Mouse (Mus musculus) spleen, adult 2 months (tissue): ENCODE data around the gene Rgl2. TPM values are rescaled to one million over a fixed set of nuclear protein-coding genes. Genes with fewer than 3 reads are reported as not detected.

Experiments
- DNase-seq, 2 experiments: peaks; one replicate each; pipeline versions ENCODE4 v3.0.0 to v3.0.0-alpha.2; 2012 to 2021; ENCODE audit warnings: low spot score in 2 of 2, low read depth in 1 of 2
- H3K27ac ChIP-seq: fragments of 200-500 bp; 2 replicates; pipeline ENCODE4 v1.5.1; 2012; ENCODE audit warnings: low read length, inconsistent platforms; ENCODE audit not compliant: insufficient read depth
- H3K27me3 ChIP-seq: fragments of 200-500 bp; 2 replicates; pipeline ENCODE4 v1.6.1; 2012; ENCODE audit warnings: mild to moderate bottlenecking, moderate library complexity, low read length, inconsistent platforms; ENCODE audit not compliant: control insufficient read depth, insufficient read depth
- H3K36me3 ChIP-seq: fragments of 200-500 bp; 2 replicates; pipeline ENCODE4 v1.6.1; 2012; ENCODE audit warnings: mild to moderate bottlenecking, low read length, inconsistent platforms; ENCODE audit not compliant: control insufficient read depth, insufficient read depth
- H3K4me1 ChIP-seq: fragments of 200-500 bp; 2 replicates; pipeline ENCODE4 v1.6.1; 2011; ENCODE audit warnings: inconsistent platforms; ENCODE audit not compliant: control insufficient read depth, insufficient read depth, insufficient read length
- H3K4me3 ChIP-seq: fragments of 200-500 bp; 2 replicates; pipeline ENCODE4 v1.5.1; 2011; ENCODE audit warnings: mild to moderate bottlenecking, inconsistent platforms; ENCODE audit not compliant: insufficient read depth, insufficient read length; ENCODE audit errors: extremely low read depth
- CTCF ChIP-seq: fragments of 200-500 bp; IDR thresholded peaks from 2 replicates; pipeline ENCODE4 v1.5.1; 2011; ENCODE audit warnings: mild to moderate bottlenecking, inconsistent platforms; ENCODE audit not compliant: insufficient read depth, insufficient read length, insufficient replicate concordance; ENCODE audit errors: extremely low read depth
- POLR2A ChIP-seq: fragments of 200-500 bp; IDR thresholded peaks from 2 replicates; pipeline ENCODE4 v1.6.1; 2011; ENCODE audit warnings: low read depth, low read length, inconsistent platforms
- WGBS: fragments of 180-500 bp; shearing (Covaris S2); methylation state at CpG from one replicate; pipeline ENCODE4 v1.1.7; 2018; 5-methylcytosine and 5-hydroxymethylcytosine counted together
- polyA plus RNA-seq: library from polyadenylated mRNA; depleted of rRNA; stranded (reverse); fragments of >200 nt; gene quantifications from 2 replicates; pipeline ENCODE4 v1.2.3, GENCODE M21; 2012

Rgl2 gene
- polyA plus RNA-seq, 1 experiment, result 234 TPM

DNA sequence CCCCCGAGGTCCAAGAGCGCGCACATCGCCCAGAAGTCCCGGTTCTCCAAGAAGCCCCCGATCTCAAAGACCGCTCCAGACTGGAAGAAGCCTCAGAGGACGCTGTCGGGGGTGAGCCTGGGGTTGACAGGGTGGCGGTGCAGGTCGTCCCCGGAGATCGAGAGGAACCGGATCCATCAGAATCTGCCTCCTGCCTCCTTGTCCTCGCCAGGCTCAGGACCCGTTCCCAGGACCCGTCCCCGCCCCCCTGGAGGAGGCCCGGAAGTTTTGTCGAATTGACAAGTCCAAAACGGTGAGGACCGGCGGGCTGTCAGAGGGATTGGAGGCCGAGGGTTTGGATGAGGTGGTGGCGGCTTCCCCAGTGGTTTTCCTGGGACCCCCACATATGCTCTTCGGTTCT lies 11.6 kb downstream of the Rgl2 start:
- H3K27me3 ChIP-seq, result no peaks in the 10 kb centered on the region
- peak overlapping the region; percentile 99 for H3K4me3 ChIP-seq
- peaks cover 14% of the 10 kb centered on the region; the same call in 1 of the 2 replicates for H3K4me1 ChIP-seq
- H3K36me3 ChIP-seq, result peaks cover 27% of the 10 kb centered on the region
- no peak overlapping the region for H3K27ac ChIP-seq
- TF ChIP-seq CTCF, result no peak
- TF ChIP-seq POLR2A, result no peak
- DNase-seq, result no peak
- 2% methylated on average over 26 of the region's 26 CpGs for WGBS

GRCm38 (mm10) chr17:33941381-33941780 lies 12.0 kb downstream of the Rgl2 start:
- peaks cover 26% of the 10 kb centered on the region for H3K36me3 ChIP-seq
- no peak for TF ChIP-seq CTCF
- TF ChIP-seq POLR2A, result no peak
- WGBS, result 42% methylated on average over 19 of the region's 19 CpGs

DNA sequence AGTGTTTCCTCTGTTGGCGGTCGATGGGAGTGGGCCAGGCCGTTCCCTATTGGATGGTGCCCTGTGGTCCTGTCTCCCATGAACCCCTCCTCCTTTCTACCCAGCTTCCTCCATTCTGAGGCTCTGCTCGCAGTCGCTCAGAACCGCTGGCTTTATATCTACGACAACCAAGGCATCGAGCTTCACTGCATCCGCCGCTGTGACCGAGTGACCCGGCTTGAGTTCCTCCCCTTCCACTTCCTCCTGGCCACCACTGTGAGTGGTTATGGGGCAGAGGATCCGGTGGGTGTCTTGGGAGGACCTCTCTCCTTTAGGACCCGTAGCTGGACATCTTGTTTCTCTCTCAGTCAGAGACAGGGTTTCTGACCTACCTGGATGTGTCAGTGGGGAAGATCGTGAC lies 14.1 kb downstream of the Rgl2 start:
- TF ChIP-seq POLR2A (no peak), CTCF (no peak)
- H3K27ac ChIP-seq, result no peak overlapping the region
- H3K36me3 ChIP-seq, result peaks cover 19% of the 10 kb centered on the region
- H3K27me3 ChIP-seq, result no peaks in the 10 kb centered on the region
- peaks cover 18% of the 10 kb centered on the region for H3K4me1 ChIP-seq
- H3K4me3 ChIP-seq, result no peak overlapping the region
- 95% methylated on average over 15 of the region's 15 CpGs for WGBS
- no peak for DNase-seq

More at GRCm38 (mm10) chr17:33941381-33941780, 12.0 kb downstream of the Rgl2 start:
- Histone ChIP-seq H3K4me1 (peaks cover 14% of the 10 kb centered on the region; the same call in 1 of the 2 replicates), H3K27ac (no peak overlapping the region), H3K4me3 (peak overlapping the region; percentile 99), H3K27me3 (no peaks in the 10 kb centered on the region)
- DNase-seq, result no peak

DNA sequence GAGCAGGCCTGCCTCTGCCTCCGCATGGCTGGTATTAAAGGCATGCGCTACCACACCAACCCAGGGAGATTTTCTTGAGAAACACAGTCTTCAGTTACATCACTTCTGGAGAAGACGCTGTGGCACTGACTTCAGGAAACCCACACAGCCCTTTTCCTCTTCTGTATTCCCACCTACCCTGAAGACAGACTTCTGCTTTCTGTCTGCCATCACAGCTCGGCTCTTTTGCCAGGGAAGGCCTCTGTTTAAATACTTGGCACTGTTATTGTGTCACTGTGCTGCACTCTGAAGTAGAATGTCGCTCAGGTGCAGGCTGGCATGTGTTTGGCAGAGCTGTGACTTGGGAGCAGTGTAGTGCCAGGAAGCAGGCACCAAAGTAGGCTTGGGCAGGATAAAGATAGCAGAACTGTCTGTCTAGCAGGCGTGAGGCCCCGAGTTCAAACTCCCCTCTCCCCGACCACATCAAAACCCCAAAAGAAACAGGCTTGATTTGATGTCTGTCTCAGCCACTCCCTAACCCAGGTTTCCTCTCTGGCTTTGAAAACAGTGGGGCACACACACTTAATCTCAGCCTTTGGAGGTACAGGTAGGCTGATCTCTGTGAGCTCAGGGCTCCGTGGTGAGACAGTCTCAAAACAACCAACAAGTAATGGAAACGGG lies 18.2 kb downstream of the Rgl2 start:
- DNase-seq, result peak in 1 of 2 experiments; percentile 39
- Histone ChIP-seq H3K4me3 (no peak overlapping the region), H3K27ac (peak overlapping the region; percentile 78), H3K27me3 (no peaks in the 10 kb centered on the region), H3K36me3 (peaks cover 21% of the 10 kb centered on the region), H3K4me1 (peaks cover 17% of the 10 kb centered on the region)
- no peak for TF ChIP-seq POLR2A
- no peak for TF ChIP-seq CTCF
- WGBS, result 36% methylated on average over 10 of the region's 10 CpGs

DNA sequence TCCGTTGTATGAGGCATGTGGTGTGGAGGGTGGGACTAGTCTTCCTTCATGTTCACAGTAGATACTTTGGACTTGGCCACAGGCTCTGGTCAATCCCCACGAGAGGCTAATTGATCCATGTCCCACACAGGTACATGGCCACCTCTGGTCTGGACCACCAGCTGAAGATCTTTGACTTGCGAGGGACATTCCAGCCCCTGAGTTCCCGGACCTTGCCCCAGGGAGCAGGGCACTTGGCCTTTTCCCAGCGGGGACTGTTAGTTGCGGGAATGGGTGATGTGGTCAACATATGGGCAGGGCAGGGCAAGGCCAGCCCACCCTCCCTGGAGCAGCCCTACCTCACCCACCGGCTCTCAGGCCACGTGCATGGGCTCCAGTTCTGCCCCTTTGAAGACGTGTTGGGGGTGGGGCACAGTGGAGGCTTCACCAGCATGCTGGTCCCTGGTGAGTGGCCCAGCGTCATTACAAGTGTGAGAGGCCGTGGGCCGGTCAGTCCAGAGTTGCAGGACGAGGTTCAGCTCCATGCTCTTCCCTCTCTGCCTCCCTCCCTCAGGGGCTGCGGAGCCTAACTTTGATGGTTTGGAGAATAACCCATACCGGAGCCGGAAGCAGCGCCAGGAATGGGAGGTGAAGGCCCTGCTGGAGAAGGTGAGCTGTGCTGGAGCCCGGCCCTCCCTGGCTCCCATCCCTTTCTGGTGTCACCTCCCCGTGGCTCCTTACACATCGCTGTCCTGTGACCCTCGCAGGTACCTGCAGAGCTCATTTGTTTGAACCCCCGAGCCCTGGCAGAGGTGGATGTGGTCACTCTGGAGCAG lies 19.0 kb downstream of the Rgl2 start:
- TF ChIP-seq POLR2A (no peak), CTCF (no peak)
- Histone ChIP-seq H3K4me1 (peaks cover 21% of the 10 kb centered on the region), H3K4me3 (no peak overlapping the region), H3K36me3 (peaks cover 27% of the 10 kb centered on the region), H3K27ac (peak overlapping the region; percentile 78), H3K27me3 (no peaks in the 10 kb centered on the region)
- DNase-seq, result no peak
- WGBS, result 86% methylated on average over 22 of the region's 22 CpGs

- 92% methylated on average over 19 of the region's 19 CpGs for WGBS
- DNase-seq, result no peak
- no peaks in the 10 kb centered on the region for H3K27me3 ChIP-seq
- no peak for TF ChIP-seq CTCF
- TF ChIP-seq POLR2A, result no peak
- H3K4me1 ChIP-seq, result peaks cover 21% of the 10 kb centered on the region
- peaks cover 26% of the 10 kb centered on the region for H3K36me3 ChIP-seq
- no peak overlapping the region for H3K4me3 ChIP-seq
- H3K27ac ChIP-seq, result peak overlapping the region; percentile 9; the same call in 1 of the 2 replicates
Measured at GRCm38 (mm10) chr17:33948905-33949537, 19.7 kb downstream of the Rgl2 start.
